Mouse (Mus musculus) testis, adult 2 months (tissue): Measurements from ENCODE around the gene Wrnip1. TPM values are rescaled to one million over a fixed set of nuclear protein-coding genes. Genes with fewer than 3 reads are reported as not detected.

Experiments
- H3K27ac ChIP-seq: fragments of 200-500 bp; 2 replicates; pipeline ENCODE4 v1.5.1; 2012; ENCODE audit warnings: low read depth, low read length; ENCODE audit not compliant: control insufficient read depth, insufficient read depth
- H3K27me3 ChIP-seq: fragments of 200-500 bp; 2 replicates; pipeline ENCODE4 v1.6.1; 2012; ENCODE audit warnings: mild to moderate bottlenecking, low read length, moderate library complexity; ENCODE audit not compliant: control insufficient read depth, insufficient read depth
- H3K36me3 ChIP-seq: fragments of 200-500 bp; 2 replicates; pipeline ENCODE4 v1.6.1; 2012; ENCODE audit warnings: mild to moderate bottlenecking, low read length; ENCODE audit not compliant: control insufficient read depth, insufficient read depth
- H3K4me1 ChIP-seq: fragments of 200-500 bp; 2 replicates; pipeline ENCODE4 v1.6.1; 2012; ENCODE audit warnings: low read length; ENCODE audit not compliant: control insufficient read depth, insufficient read depth
- H3K4me3 ChIP-seq: fragments of 200-500 bp; 2 replicates; pipeline ENCODE4 v1.5.1; 2012; ENCODE audit warnings: low read depth, mild to moderate bottlenecking, low read length, moderate library complexity, mixed read lengths; ENCODE audit not compliant: control insufficient read depth
- CTCF ChIP-seq: fragments of 200-500 bp; IDR thresholded peaks from 2 replicates; pipeline ENCODE4 v1.5.1; 2012; ENCODE audit warnings: low read depth, mild to moderate bottlenecking, inconsistent platforms, low read length, moderate library complexity; ENCODE audit not compliant: control insufficient read depth, insufficient read depth, insufficient replicate concordance
- POLR2A ChIP-seq: fragments of 200-500 bp; IDR thresholded peaks from 2 replicates; pipeline ENCODE4 v1.6.1; 2012; ENCODE audit warnings: low read depth, mild to moderate bottlenecking, inconsistent platforms, low read length, moderate library complexity; ENCODE audit not compliant: control insufficient read depth
- polyA plus RNA-seq: library from polyadenylated mRNA; depleted of rRNA; stranded (reverse); fragments of >200 nt; gene quantifications from 2 replicates; pipeline ENCODE4 v1.2.3, GENCODE M21; 2012

The Wrnip1 gene
- polyA plus RNA-seq, 1 experiment, result 6.5 TPM

DNA sequence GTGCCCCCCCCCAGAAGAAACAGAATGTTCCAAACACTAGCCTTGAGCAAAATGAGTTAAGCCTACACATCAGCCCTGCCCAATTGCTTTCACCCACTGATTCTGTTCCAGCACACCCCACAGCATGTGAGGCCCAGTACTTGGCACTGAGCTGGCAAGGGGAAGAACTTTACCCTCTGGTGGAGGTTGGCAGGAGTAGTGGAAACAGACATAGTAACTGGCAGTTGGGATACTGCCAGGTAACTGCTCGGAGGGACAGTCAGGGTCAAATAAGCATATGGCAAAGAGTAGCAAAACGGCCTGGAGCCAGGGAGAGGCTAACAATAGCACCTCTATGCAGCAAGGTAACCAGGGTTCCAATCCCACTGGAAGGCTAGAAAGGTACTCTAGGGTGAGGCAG lies 7.2 kb upstream of the Wrnip1 start:
- no peaks in the 10 kb centered on the region for H3K36me3 ChIP-seq
- H3K27ac ChIP-seq, result no peak overlapping the region
- no peak for TF ChIP-seq CTCF
- no peak for TF ChIP-seq POLR2A
- H3K27me3 ChIP-seq, result no peaks in the 10 kb centered on the region
- no peaks in the 10 kb centered on the region for H3K4me1 ChIP-seq
- no peak overlapping the region for H3K4me3 ChIP-seq

DNA sequence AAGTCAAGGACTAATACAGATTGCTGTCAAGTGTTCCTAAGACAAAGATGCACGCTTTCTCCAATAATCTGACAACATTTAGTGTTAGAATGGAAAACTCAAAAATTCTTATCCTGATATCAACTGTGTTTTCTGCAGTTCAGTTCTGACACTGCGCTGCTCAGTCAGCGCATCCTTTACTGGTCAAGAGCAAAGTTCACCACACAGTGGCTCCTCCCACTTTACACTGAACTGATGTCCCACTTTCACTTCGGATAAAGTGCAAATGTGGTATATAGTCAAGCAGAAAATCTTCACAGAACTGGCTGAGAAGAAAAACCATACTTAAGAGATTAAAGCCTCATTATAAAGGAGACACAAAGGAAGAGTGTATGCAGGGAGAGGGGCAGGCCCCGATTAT lies 6.7 kb upstream of the Wrnip1 start:
- Histone ChIP-seq H3K4me3 (no peak overlapping the region), H3K36me3 (no peaks in the 10 kb centered on the region), H3K4me1 (no peaks in the 10 kb centered on the region), H3K27ac (no peak overlapping the region), H3K27me3 (no peaks in the 10 kb centered on the region)
- TF ChIP-seq CTCF (no peak), POLR2A (no peak)

DNA sequence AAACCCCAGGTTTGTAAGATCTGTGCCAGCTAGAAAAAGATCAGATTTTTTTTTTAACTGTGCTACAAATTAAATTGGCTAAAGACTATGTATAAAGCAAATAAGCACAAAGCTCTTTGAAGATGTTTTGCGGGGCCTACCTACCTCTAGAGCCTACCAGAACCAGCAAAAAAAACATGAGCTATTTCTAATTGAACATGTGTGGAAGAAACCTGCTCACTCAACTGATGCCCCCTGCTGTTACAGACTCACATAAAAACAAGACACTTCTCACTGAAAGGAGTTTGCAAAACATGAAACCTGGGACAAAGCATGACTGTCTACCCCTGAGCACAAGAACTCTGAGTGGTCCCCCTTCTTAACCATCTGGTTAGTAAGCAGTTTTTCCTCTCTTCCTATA lies 4.8 kb upstream of the Wrnip1 start:
- TF ChIP-seq POLR2A (no peak), CTCF (no peak)
- no peaks in the 10 kb centered on the region for H3K27me3 ChIP-seq
- H3K4me1 ChIP-seq, result no peaks in the 10 kb centered on the region
- no peak overlapping the region for H3K4me3 ChIP-seq
- no peaks in the 10 kb centered on the region for H3K36me3 ChIP-seq
- H3K27ac ChIP-seq, result no peak overlapping the region

- H3K4me1 ChIP-seq, result peaks cover 8% of the 10 kb centered on the region
- no peaks in the 10 kb centered on the region for H3K27me3 ChIP-seq
- TF ChIP-seq POLR2A (no peak), CTCF (no peak)
- no peak overlapping the region for H3K4me3 ChIP-seq
- no peaks in the 10 kb centered on the region for H3K36me3 ChIP-seq
- H3K27ac ChIP-seq, result no peak overlapping the region
Measured at GRCm38 (mm10) chr13:32799131-32799530, 2.7 kb upstream of the Wrnip1 start.

GRCm38 (mm10) chr13:32800859-32801258 lies 979 bp upstream of the Wrnip1 start:
- Histone ChIP-seq H3K36me3 (no peaks in the 10 kb centered on the region), H3K27me3 (no peaks in the 10 kb centered on the region), H3K4me3 (peak overlapping the region; percentile 44; the same call in 1 of the 2 replicates), H3K4me1 (peaks cover 8% of the 10 kb centered on the region), H3K27ac (peak overlapping the region; percentile 89; the same call in 1 of the 2 replicates)
- TF ChIP-seq POLR2A (no peak), CTCF (no peak)

DNA sequence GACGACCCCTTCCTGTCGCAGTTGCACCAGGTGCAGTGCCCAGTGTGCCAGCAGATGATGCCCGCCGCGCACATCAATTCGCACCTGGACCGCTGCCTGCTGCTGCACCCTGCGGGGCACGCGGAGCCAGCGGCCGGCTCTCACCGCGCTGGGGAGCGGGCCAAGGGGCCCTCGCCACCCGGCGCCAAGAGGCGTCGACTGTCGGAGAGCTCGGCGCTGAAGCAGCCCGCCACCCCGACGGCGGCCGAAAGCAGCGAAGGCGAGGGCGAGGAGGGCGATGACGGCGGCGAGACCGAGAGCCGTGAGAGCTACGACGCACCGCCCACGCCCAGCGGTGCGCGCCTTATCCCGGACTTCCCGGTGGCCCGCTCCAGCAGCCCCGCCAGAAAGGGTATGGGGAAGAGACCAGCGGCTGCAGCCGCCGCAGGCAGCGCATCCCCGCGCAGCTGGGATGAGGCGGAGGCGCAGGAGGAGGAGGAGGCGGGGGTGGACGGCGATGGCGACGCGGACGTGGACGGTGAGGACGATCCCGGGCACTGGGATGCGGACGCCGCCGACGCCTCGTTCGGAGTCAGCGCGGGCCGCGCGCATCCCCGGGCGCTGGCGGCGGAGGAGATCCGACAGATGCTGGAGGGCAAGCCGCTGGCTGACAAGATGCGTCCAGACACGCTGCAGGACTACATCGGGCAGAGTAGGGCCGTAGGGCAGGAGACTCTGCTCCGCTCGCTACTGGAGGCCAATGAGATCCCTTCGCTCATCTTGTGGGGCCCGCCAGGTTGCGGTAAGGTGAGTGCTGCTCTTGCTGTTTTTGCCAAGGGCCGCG lies 632 bp downstream of the Wrnip1 start, which contains the start of gene D930007J09Rik:
Gene D930007J09Rik, minus strand, starts transcription at position 591 of the 823 bp plus-strand sequence.
- TF ChIP-seq CTCF (no peak), POLR2A (0 out of 2 replicates have a peak, but pooled peaks have one; percentile 28)
- Histone ChIP-seq H3K4me1 (peaks cover 8% of the 10 kb centered on the region), H3K4me3 (peak within 1 kb of the TSS; percentile 84), H3K36me3 (no peaks in the 10 kb centered on the region), H3K27me3 (no peaks in the 10 kb centered on the region), H3K27ac (peak within 1 kb of the TSS; percentile 89)

GRCm38 (mm10) chr13:32803701-32804345 lies 2.0 kb downstream of the Wrnip1 start:
- Histone ChIP-seq H3K4me3 (no peak overlapping the region), H3K36me3 (no peaks in the 10 kb centered on the region), H3K27ac (no peak overlapping the region; the same call in 1 of the 2 replicates), H3K4me1 (peaks cover 8% of the 10 kb centered on the region), H3K27me3 (no peaks in the 10 kb centered on the region)
- no peak for TF ChIP-seq CTCF
- no peak for TF ChIP-seq POLR2A

DNA sequence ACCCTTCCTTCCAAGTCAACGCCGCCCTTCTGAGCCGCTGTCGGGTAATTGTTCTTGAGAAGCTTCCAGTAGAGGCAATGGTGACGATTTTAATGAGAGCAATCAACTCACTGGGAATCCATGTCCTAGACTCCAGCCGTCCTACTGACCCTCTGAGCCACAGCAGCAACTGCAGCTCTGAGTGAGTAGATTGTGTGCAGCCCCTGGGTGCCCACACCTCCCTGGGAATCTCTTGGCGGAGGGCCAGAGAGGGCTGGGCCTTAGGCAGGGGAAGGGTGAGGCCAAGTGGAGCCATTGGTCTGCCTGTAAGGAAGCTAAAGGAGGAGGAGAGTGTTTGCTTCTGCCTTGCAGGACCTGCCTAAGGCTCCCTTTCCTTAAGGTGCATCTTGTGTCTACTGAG lies 5.0 kb downstream of the Wrnip1 start:
- Histone ChIP-seq H3K27me3 (no peaks in the 10 kb centered on the region), H3K4me3 (no peak overlapping the region), H3K27ac (no peak overlapping the region), H3K4me1 (peaks cover 8% of the 10 kb centered on the region), H3K36me3 (no peaks in the 10 kb centered on the region)
- TF ChIP-seq POLR2A (no peak), CTCF (no peak)
